13 mouse cellular contexts compared by ENCODE assay signal in the genomic region with DNA sequence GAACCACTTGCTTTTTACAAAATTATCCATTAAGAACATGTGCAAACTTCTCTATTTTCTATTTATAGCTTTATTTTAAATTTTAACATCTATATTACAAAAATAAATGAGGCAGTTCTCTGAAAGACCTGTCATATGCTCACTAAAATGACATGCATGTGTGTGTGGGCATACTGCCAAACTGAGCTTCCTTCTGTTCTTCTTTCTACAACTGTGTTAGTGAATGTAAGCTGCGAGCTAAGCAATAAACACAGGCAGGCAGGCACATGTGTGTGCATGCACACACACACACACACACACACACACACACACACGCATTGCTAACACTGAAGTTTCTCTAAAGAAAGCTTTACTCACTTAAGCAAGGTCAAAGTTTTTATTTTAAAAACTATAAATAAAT.
DNase-seq lines count a peak whose midpoint lies in the region; ATAC-seq lines count a peak whose summit lies in the region.
"Had no signal": no experiment of that assay in that cellular context is flagged by ENCODE, and none has a peak within 500 bp of the region (broad histone marks: within the 10 kb centered on the region; RNA-seq: fewer than 3 reads in every experiment).

No protein-coding gene starts in this region.

- DNase-seq in cerebellum, adult 11 months, result peak; percentile 42
- peak; percentile 12 to 18 for DNase-seq in left cerebral cortex, postnatal 10 days (ENCODE audit: extremely low spot score in 1 of 2, low spot score in 2 of 2)
- DNase-seq in left cerebral cortex, adult 8-10 months (ENCODE audit: low spot score in 2 of 2), result no peak
- peak; percentile 29 for DNase-seq in right cerebral cortex, postnatal 4 days
- DNase-seq in right cerebral cortex, postnatal 36 days (ENCODE audit: low spot score in 2 of 2), result no peak
- no peak for DNase-seq in kidney, postnatal 36 days
- DNase-seq: gastrocnemius, adult 2 months; heart, adult 18-20 months; kidney, adult 8-10 months; thymus, postnatal 25 days had no signal

- intact Hi-C loops in left cerebral cortex, postnatal 10 days (cut with DNase I), result no loop called here

- ATAC-seq in cerebellum, adult (ENCODE audit: insufficient number of reproducible peaks, low FRiP score, low TSS enrichment), result no peak
- no peak for ATAC-seq in CD4-positive, CD25-positive, alpha-beta regulatory T cell, adult 4 months
- ATAC-seq: lung, postnatal 0 days had no signal

Comparison
In these comparisons a context has a peak if more than half of its experiments do, and no peak if none do; other contexts are left out.
1. DNase-seq: peak in cerebellum, adult 11 months (single experiment), left cerebral cortex, postnatal 10 days (2 of 2) and right cerebral cortex, postnatal 4 days (single experiment); none in left cerebral cortex, adult 8-10 months (0 of 2), right cerebral cortex, postnatal 36 days (0 of 2) and kidney, postnatal 36 days (0 of 2).